Mouse (Mus musculus) cerebellum, postnatal 25 days (tissue): Measurements from ENCODE around the gene Ccdc43.
A peak's percentile ranks its signal among the peaks of the same experiment; 100 is the strongest.
"Not testable (repeated sequence)": the region's sequence is repeated elsewhere in the genome, so short reads cannot be mapped to it uniquely, and the experiment has no call there.

Experiments used
- DNase-seq, 2 experiments: peaks; one replicate each; pipeline ENCODE4 v3.0.0; 2021; ENCODE audit warnings: mixed read lengths in 2 of 2

Ccdc43 gene

GRCm38 (mm10) chr11:102697338-102698017 is at the start of gene Ccdc43:
Ccdc43 (minus strand) TSS chr11:102697782.
- DNase-seq = peak; percentile 92 to 93

- DNase-seq = peak in 1 of 2 experiments; percentile 41
Measured at GRCm38 (mm10) chr11:102744746-102745145, 47.2 kb upstream of the Ccdc43 start.

- DNase-seq = peak; percentile 51 to 57
Measured at GRCm38 (mm10) chr11:102742843-102743242, 45.3 kb upstream of the Ccdc43 start.

- DNase-seq = peak; percentile 49 to 60
Measured at GRCm38 (mm10) chr11:102742066-102742465, 44.5 kb upstream of the Ccdc43 start.

GRCm38 (mm10) chr11:102741129-102741950 is 43.8 kb upstream of the Ccdc43 start:
- DNase-seq = peak; percentile 90 to 92

GRCm38 (mm10) chr11:102740634-102741033 is 43.1 kb upstream of the Ccdc43 start:
- no peak for DNase-seq

GRCm38 (mm10) chr11:102739278-102739966 is 41.8 kb upstream of the Ccdc43 start:
- DNase-seq = peak; percentile 87 to 88

- DNase-seq = peak in 1 of 2 experiments; percentile 39
Measured at GRCm38 (mm10) chr11:102738046-102738445, 40.5 kb upstream of the Ccdc43 start.

- no peak for DNase-seq
Measured at GRCm38 (mm10) chr11:102734961-102735360, 37.4 kb upstream of the Ccdc43 start.

- DNase-seq = no peak
Measured at GRCm38 (mm10) chr11:102733146-102733545, 35.6 kb upstream of the Ccdc43 start.

GRCm38 (mm10) chr11:102731366-102731765 is 33.8 kb upstream of the Ccdc43 start:
- peak; percentile 69 to 77 for DNase-seq

GRCm38 (mm10) chr11:102729835-102730234 is 32.3 kb upstream of the Ccdc43 start:
- DNase-seq = no peak

GRCm38 (mm10) chr11:102728614-102729013 is 31.0 kb upstream of the Ccdc43 start:
- DNase-seq = peak; percentile 52 to 65

- peak in 1 of 2 experiments; percentile 60 for DNase-seq
Measured at GRCm38 (mm10) chr11:102725574-102725973, 28.0 kb upstream of the Ccdc43 start.

- DNase-seq = no peak
Measured at GRCm38 (mm10) chr11:102716135-102716534, 18.6 kb upstream of the Ccdc43 start.

GRCm38 (mm10) chr11:102714578-102714977 is 17.0 kb upstream of the Ccdc43 start:
- not testable (repeated sequence) for DNase-seq

GRCm38 (mm10) chr11:102712411-102712810 is 14.8 kb upstream of the Ccdc43 start:
- DNase-seq = no peak

- DNase-seq = not testable (repeated sequence)
Measured at GRCm38 (mm10) chr11:102702206-102702605, 4.6 kb upstream of the Ccdc43 start.

GRCm38 (mm10) chr11:102698018-102698476 is 465 bp upstream of the Ccdc43 start:
- DNase-seq = no peak

- no peak for DNase-seq
Measured at GRCm38 (mm10) chr11:102695289-102695688, 2.3 kb downstream of the Ccdc43 start.

GRCm38 (mm10) chr11:102690162-102690561 is 7.4 kb downstream of the Ccdc43 start:
- DNase-seq = peak; percentile 75 to 87

GRCm38 (mm10) chr11:102665637-102666435 is 31.7 kb downstream of the Ccdc43 start:
- DNase-seq = no peak
